Mouse (Mus musculus) T-helper 17 cell (primary cell): ENCODE results near the gene Gm20890.
"Not testable (repeated sequence)": the region's sequence is repeated elsewhere in the genome, so short reads cannot be mapped to it uniquely, and the experiment has no call there.

ENCODE experiments used
- in situ Hi-C, 2 experiments: fragments of 300-600 bp; cut with MboI, MseI; formaldehyde crosslinking; loops; 1 replicate in 1 of 2; 2 replicates in 1 of 2; pipeline ENCODE4 v1.15.1; 2025; ENCODE audit warnings: high pct_unique_total_duplicates in 2 of 2

Gm20890 gene

DNA sequence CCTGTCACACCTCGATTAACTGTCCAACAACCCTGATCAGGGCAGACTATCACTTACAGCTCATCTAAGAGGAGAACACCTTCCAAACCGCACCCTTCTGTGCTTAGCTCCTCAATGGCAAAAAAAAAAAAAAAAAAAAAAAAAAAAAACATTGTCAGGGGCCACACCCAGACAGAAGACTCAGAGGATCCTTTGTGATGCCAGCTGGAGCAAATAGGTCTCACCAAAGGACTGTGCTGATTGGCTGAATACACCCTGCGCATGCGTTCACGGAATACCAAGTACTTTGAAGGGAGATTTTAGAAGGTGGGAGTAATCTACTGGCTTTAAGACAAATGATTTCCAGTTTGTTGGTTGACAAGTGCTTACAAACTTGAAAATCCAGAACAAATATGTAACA lies at the start of gene Gm20890:
Gene Gm20890, minus strand, starts transcription at position 101 of the 400 bp plus-strand sequence.
- in situ Hi-C loops = not testable (repeated sequence)
